Comparison of ENCODE assay signal across 8 mouse cellular contexts in the genomic region with DNA sequence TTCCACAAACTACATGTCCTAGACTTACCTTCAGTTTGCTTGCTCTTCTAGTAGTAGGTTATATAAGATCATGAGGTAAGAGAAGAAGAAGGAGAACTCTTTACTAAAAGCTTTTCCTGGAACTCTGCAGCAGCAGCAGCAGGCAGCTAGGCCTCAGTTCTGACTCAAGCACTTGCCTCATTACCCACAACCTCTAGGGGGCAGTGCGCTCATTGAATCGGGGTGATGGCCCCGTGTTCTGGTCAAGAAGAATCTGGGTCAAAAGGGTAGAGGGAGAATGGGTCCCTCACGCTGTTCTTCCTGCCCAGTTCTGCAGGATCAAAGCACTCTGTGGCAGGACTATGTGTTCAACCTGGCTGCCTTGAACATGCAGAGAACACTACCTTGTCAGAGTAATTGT.
DNase-seq lines count a peak whose midpoint lies in the region; ATAC-seq and TF ChIP-seq lines count a peak whose summit lies in the region.
"Had no signal": no experiment of that assay in that cellular context is flagged by ENCODE, and none has a peak within 500 bp of the region (broad histone marks: within the 10 kb centered on the region; RNA-seq: fewer than 3 reads in every experiment).

No protein-coding gene starts in this region.

- TF ChIP-seq CTCF in layer of hippocampus, adult 2 months (conservative IDR thresholded peaks at IDR 0.05), result peak; percentile 61
- peak; percentile 77 for TF ChIP-seq CTCF in ES-Bruce4 (IDR thresholded peaks at IDR 0.05; ENCODE audit: low read depth, low read length)

- DNase-seq in layer of hippocampus, adult 2 months (ENCODE audit: low spot score in 2 of 2), result no peak
- no peak for DNase-seq in layer of hippocampus, adult 11-12 months (ENCODE audit: low spot score)
- peak; percentile 45 for DNase-seq in adrenal gland, adult 2 months

- H3K27me3 ChIP-seq in ES-Bruce4 (ENCODE audit: control insufficient read depth, insufficient read depth, low read length, poor library complexity, severe bottlenecking), result no peaks in the 10 kb centered on the region
- H3K27me3 ChIP-seq in forebrain, embryonic 12.5 days, result no peaks in the 10 kb centered on the region
- H3K27me3 ChIP-seq: limb, embryonic 15.5 days had no signal

- H3K4me1 ChIP-seq in ES-Bruce4 (ENCODE audit: control insufficient read depth, insufficient read depth, low read length), result no peaks in the 10 kb centered on the region
- H3K4me1 ChIP-seq in forebrain, embryonic 12.5 days, result no peaks in the 10 kb centered on the region

- no peak overlapping the region for H3K9ac ChIP-seq in ES-Bruce4 (ENCODE audit: low read depth, poor library complexity, severe bottlenecking)
- no peak overlapping the region for H3K9ac ChIP-seq in forebrain, embryonic 12.5 days
- H3K9ac ChIP-seq: limb, embryonic 15.5 days had no signal

- H3K36me3 ChIP-seq in ES-Bruce4 (ENCODE audit: control insufficient read depth, insufficient read depth, low read length, poor library complexity, severe bottlenecking), result no peaks in the 10 kb centered on the region
- no peaks in the 10 kb centered on the region for H3K36me3 ChIP-seq in forebrain, embryonic 12.5 days (replicated peaks)
- H3K36me3 ChIP-seq: limb, embryonic 15.5 days had no signal

- no peak overlapping the region for H3K27ac ChIP-seq in layer of hippocampus, adult 2 months
- H3K27ac ChIP-seq in ES-Bruce4 (ENCODE audit: insufficient read depth, low read length), result no peak overlapping the region
- no peak overlapping the region for H3K27ac ChIP-seq in forebrain, embryonic 12.5 days
- H3K27ac ChIP-seq: limb, embryonic 15.5 days had no signal

- no peak overlapping the region for H3K4me2 ChIP-seq in forebrain, embryonic 12.5 days
- H3K4me2 ChIP-seq: limb, embryonic 15.5 days had no signal

- no peak for TF ChIP-seq POLR2A in ES-Bruce4 (IDR thresholded peaks at IDR 0.05; ENCODE audit: insufficient read depth, low read length)

- peaks cover 6% of the 10 kb centered on the region for H3K9me3 ChIP-seq in ES-Bruce4 (replicated peaks; ENCODE audit: control insufficient read depth, insufficient read depth, low read length, poor library complexity, severe bottlenecking)
- H3K9me3 ChIP-seq in forebrain, embryonic 12.5 days, result no peaks in the 10 kb centered on the region
- H3K9me3 ChIP-seq: limb, embryonic 15.5 days had no signal

- TF ChIP-seq EP300 in ES-Bruce4 (IDR thresholded peaks at IDR 0.05; ENCODE audit: insufficient read depth, low read depth, low read length), result no peak

- ATAC-seq in megakaryocyte progenitor cell, adult 5-6 weeks (replicated peaks; ENCODE audit: poor library complexity), result peak; percentile 46; the same call in 1 of the 2 replicates
- no peak for ATAC-seq in activated CD4-positive, CD25-positive, alpha-beta regulatory T cell, adult 4 months
- no peak for ATAC-seq in forebrain, embryonic 12.5 days (ENCODE audit: low FRiP score)

- WGBS in forebrain, embryonic 12.5 days, result 31% methylated on average over 4 of the region's 4 CpGs

- no peak overlapping the region for H3K4me3 ChIP-seq in layer of hippocampus, adult 2 months
- H3K4me3 ChIP-seq in ES-Bruce4 (ENCODE audit: low read depth, low read length), result no peak overlapping the region
- no peak overlapping the region for H3K4me3 ChIP-seq in forebrain, embryonic 12.5 days (replicated peaks)
- H3K4me3 ChIP-seq: limb, embryonic 15.5 days had no signal
